Mouse (Mus musculus) hindbrain, postnatal 0 days (tissue): Measurements from ENCODE around the gene Tmem258. TPM values are rescaled to one million over a fixed set of nuclear protein-coding genes. Genes with fewer than 3 reads are reported as not detected.

Source experiments
- ATAC-seq: fragments of 200-750 bp; cut with Nextera tagmentation; 2 replicates; pipeline ENCODE4 v1.8.0; 2017; ENCODE audit warnings: mild to moderate bottlenecking, moderate TSS enrichment, moderate library complexity
- DNase-seq: peaks from one replicate; pipeline ENCODE4 v3.0.0-alpha.2; 2015; ENCODE audit warnings: low spot score
- H3K27ac ChIP-seq: fragments of 300-500 bp; sonication (generic); 2 replicates; pipeline ENCODE4 v1.5.1; 2014; ENCODE audit warnings: mild to moderate bottlenecking
- H3K27me3 ChIP-seq: fragments of 300-500 bp; sonication (generic); 2 replicates; pipeline ENCODE4 v1.6.1; 2014; ENCODE audit warnings: low read length, mixed read lengths; ENCODE audit not compliant: insufficient read depth
- H3K36me3 ChIP-seq: fragments of 300-500 bp; sonication (generic); 2 replicates; pipeline ENCODE4 v1.6.1; 2014; ENCODE audit warnings: low read length, mixed read lengths; ENCODE audit not compliant: insufficient read depth
- H3K4me1 ChIP-seq: fragments of 300-500 bp; sonication (generic); 2 replicates; pipeline ENCODE4 v1.6.1; 2014; ENCODE audit warnings: antibody characterized with exemption, low read length, mixed read lengths; ENCODE audit not compliant: insufficient read depth
- H3K4me2 ChIP-seq: fragments of 300-500 bp; sonication (generic); 2 replicates; pipeline ENCODE4 v1.6.1; 2014; ENCODE audit warnings: low read depth, mild to moderate bottlenecking, low read length, moderate library complexity, mixed read lengths
- H3K4me3 ChIP-seq: fragments of 300-500 bp; sonication (generic); 2 replicates; pipeline ENCODE4 v1.5.1; 2014; ENCODE audit warnings: low read length
- H3K9ac ChIP-seq: fragments of 300-500 bp; sonication (generic); replicated peaks from 2 replicates; pipeline ENCODE4 v1.6.1; 2014; ENCODE audit warnings: mild to moderate bottlenecking, low read length, moderate library complexity, mixed read lengths
- H3K9me3 ChIP-seq: fragments of 300-500 bp; sonication (generic); 2 replicates; pipeline ENCODE4 v1.6.1; 2016; ENCODE audit warnings: low read length, mixed read lengths
- CTCF ChIP-seq: IDR thresholded peaks from 2 replicates; pipeline ENCODE4 v1.5.1; 2016; ENCODE audit warnings: antibody characterized with exemption, control low read depth, low read depth
- WGBS: fragments of 180-500 bp; shearing (Covaris S2); extraction: QIAGEN DNeasy Blood & Tissue Kit; methylation state at CpG from one replicate; pipeline ENCODE4 v1.1.7; 2014; 5-methylcytosine and 5-hydroxymethylcytosine counted together
- polyA plus RNA-seq: library from polyadenylated mRNA; unstranded; fragments of >200 nt; fragmentation: Nextera tagmentation; extraction: Ambion mirVana; gene quantifications from 2 replicates; pipeline ENCODE4 v1.2.1, GENCODE M21; 2015
- total RNA-seq: library from RNA; depleted of rRNA; stranded (reverse); fragments of >200 nt; gene quantifications from 2 replicates; pipeline ENCODE4 v1.2.3, GENCODE M21; 2014

Gene Tmem258
- total and polyA plus RNA-seq, 2 experiments from 2014 or later: 98.1 to 312 TPM

GRCm38 (mm10) chr19:10183299-10183983 lies 20.4 kb upstream of the Tmem258 start:
- DNase-seq (peak; percentile 90), ATAC-seq (peak; percentile 79)
- Histone ChIP-seq H3K4me1 (peaks cover 11% of the 10 kb centered on the region; the same call in 1 of the 2 replicates), H3K9me3 (no peaks in the 10 kb centered on the region), H3K4me3 (peak overlapping the region; percentile 94), H3K27ac (peak overlapping the region; percentile 97), H3K4me2 (peak overlapping the region; percentile 80), H3K36me3 (peaks cover 13% of the 10 kb centered on the region), H3K9ac (peak overlapping the region; percentile 99), H3K27me3 (no peaks in the 10 kb centered on the region)
- WGBS: under 1% methylated on average over 35 of the region's 35 CpGs
- TF ChIP-seq CTCF: no peak

- H3K4me1 ChIP-seq: peaks cover 15% of the 10 kb centered on the region; the same call in 1 of the 2 replicates
- H3K4me2 ChIP-seq: peak overlapping the region; percentile 80
- peaks cover 18% of the 10 kb centered on the region for H3K36me3 ChIP-seq
- DNase-seq (peak; percentile 75), ATAC-seq (no peak)
- TF ChIP-seq CTCF: no peak
- peak overlapping the region; percentile 97 for H3K27ac ChIP-seq
- H3K27me3 ChIP-seq: no peaks in the 10 kb centered on the region
- no peaks in the 10 kb centered on the region for H3K9me3 ChIP-seq
- peak overlapping the region; percentile 94 for H3K4me3 ChIP-seq
- 5% methylated on average over 12 of the region's 12 CpGs for WGBS
- peak overlapping the region; percentile 99 for H3K9ac ChIP-seq
These were observed 19.7 kb upstream of the Tmem258 start for GRCm38 (mm10) chr19:10184096-10184495.

GRCm38 (mm10) chr19:10185876-10186275 lies 17.9 kb upstream of the Tmem258 start:
- ATAC-seq (no peak), DNase-seq (no peak)
- no peak for TF ChIP-seq CTCF
- peaks cover 29% of the 10 kb centered on the region for H3K36me3 ChIP-seq
- no peaks in the 10 kb centered on the region for H3K9me3 ChIP-seq
- H3K27me3 ChIP-seq: no peaks in the 10 kb centered on the region
- peaks cover 15% of the 10 kb centered on the region; the same call in 1 of the 2 replicates for H3K4me1 ChIP-seq
- H3K4me2 ChIP-seq: no peak overlapping the region; the same call in 1 of the 2 replicates
- H3K9ac ChIP-seq: no peak overlapping the region
- no peak overlapping the region for H3K27ac ChIP-seq
- H3K4me3 ChIP-seq: no peak overlapping the region
- 79% methylated on average over 3 of the region's 3 CpGs for WGBS

DNA sequence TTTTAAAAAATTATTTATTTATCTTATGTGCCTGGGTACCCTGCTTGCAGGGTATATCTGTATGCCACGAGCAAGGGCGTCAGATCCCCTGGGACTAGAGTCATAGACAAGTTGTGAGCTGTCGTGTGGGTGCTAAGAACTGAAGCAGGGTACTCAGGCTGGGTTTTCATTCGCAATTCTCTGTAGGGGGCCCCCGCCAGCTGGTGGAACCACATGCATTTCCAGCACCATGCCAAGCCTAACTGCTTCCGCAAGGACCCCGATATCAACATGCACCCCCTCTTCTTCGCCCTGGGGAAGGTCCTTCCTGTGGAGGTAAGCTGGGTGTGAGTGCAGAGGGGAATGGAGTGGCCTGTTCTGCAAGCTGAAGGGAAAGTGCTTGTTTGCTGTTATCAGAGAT lies 17.2 kb upstream of the Tmem258 start:
- no peak for TF ChIP-seq CTCF
- Histone ChIP-seq H3K27me3 (no peaks in the 10 kb centered on the region), H3K27ac (no peak overlapping the region), H3K9me3 (no peaks in the 10 kb centered on the region), H3K9ac (no peak overlapping the region), H3K4me1 (peaks cover 15% of the 10 kb centered on the region; the same call in 1 of the 2 replicates), H3K36me3 (peaks cover 29% of the 10 kb centered on the region), H3K4me2 (no peak overlapping the region), H3K4me3 (no peak overlapping the region)
- ATAC-seq (no peak), DNase-seq (no peak)
- WGBS: 85% methylated on average over 8 of the region's 8 CpGs

- Histone ChIP-seq H3K36me3 (peaks cover 46% of the 10 kb centered on the region), H3K4me3 (no peak overlapping the region), H3K9me3 (no peaks in the 10 kb centered on the region), H3K27me3 (no peaks in the 10 kb centered on the region), H3K27ac (peak overlapping the region; percentile 74), H3K9ac (no peak overlapping the region), H3K4me1 (peaks cover 15% of the 10 kb centered on the region; the same call in 1 of the 2 replicates), H3K4me2 (no peak overlapping the region)
- DNase-seq (peak; percentile 90), ATAC-seq (peak; percentile 91)
- WGBS: 28% methylated on average over 10 of the region's 10 CpGs
- TF ChIP-seq CTCF: no peak
These were observed 15.5 kb upstream of the Tmem258 start for GRCm38 (mm10) chr19:10188281-10188811.

DNA sequence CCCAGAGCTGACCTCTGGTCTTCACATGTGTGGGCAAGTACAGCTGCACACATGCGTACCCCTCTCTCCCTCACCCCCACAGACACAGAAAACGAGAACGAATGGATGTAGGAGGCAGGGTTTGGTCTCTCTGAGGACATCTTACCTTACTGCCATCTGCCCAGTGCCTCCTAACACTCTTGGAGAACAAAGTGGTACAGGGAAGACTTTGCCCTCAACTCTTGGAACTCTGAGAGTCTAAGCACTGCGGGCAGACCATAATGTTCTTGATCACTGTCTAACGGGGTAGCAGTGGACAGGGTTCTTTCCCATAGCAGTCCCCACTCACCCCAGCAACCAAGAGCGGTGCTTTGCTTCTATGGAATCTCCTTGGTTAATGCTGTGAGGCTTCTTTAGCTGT lies 14.8 kb upstream of the Tmem258 start:
- H3K27me3 ChIP-seq: no peaks in the 10 kb centered on the region
- peak overlapping the region; percentile 74 for H3K27ac ChIP-seq
- H3K9me3 ChIP-seq: no peaks in the 10 kb centered on the region
- TF ChIP-seq CTCF: no peak
- peaks cover 15% of the 10 kb centered on the region; the same call in 1 of the 2 replicates for H3K4me1 ChIP-seq
- H3K9ac ChIP-seq: no peak overlapping the region
- ATAC-seq: no peak
- no peak overlapping the region for H3K4me3 ChIP-seq
- H3K36me3 ChIP-seq: peaks cover 53% of the 10 kb centered on the region
- WGBS: 82% methylated on average over 6 of the region's 6 CpGs
- no peak overlapping the region for H3K4me2 ChIP-seq
- no peak for DNase-seq

- Histone ChIP-seq H3K4me3 (no peak overlapping the region), H3K4me2 (no peak overlapping the region), H3K27ac (no peak overlapping the region), H3K27me3 (no peaks in the 10 kb centered on the region), H3K36me3 (peaks cover 62% of the 10 kb centered on the region), H3K4me1 (peaks cover 10% of the 10 kb centered on the region; the same call in 1 of the 2 replicates), H3K9me3 (no peaks in the 10 kb centered on the region), H3K9ac (no peak overlapping the region)
- TF ChIP-seq CTCF: no peak
- ATAC-seq: no peak
- no peak for DNase-seq
- WGBS: 80% methylated on average over 8 of the region's 8 CpGs
These were observed 13.9 kb upstream of the Tmem258 start for GRCm38 (mm10) chr19:10189940-10190339.
